7 mouse cellular contexts compared by ENCODE assay signal in genomic region chr16:88372034-88372433, GRCm38 (mm10).
DNase-seq lines count a peak whose midpoint lies in the region; ATAC-seq and TF ChIP-seq lines count a peak whose summit lies in the region.

No protein-coding gene starts in this region.

- in situ Hi-C loops in CH12.LX (cut with MboI; ENCODE audit: low pct_ligation_motif_present, low pct_unique_long_range_greater_than_20kb, low sequenced_read_pairs) = no loop called here

- H3K79me2 ChIP-seq in CH12.LX (replicated peaks; ENCODE audit: control insufficient read depth, extremely low read depth, insufficient read depth, poor library complexity, severe bottlenecking) = no peaks in the 10 kb centered on the region

- no peak for TF ChIP-seq POLR2A in CH12.LX (IDR thresholded peaks at IDR 0.05; ENCODE audit: low read depth, low read length)

- H3K4me1 ChIP-seq in CH12.LX (ENCODE audit: control insufficient read depth in 1 of 2, insufficient read depth in 2 of 2) = no peaks in the 10 kb centered on the region

- H3K4me3 ChIP-seq in CH12.LX (replicated peaks in 1 of 3; ENCODE audit: low read depth in 2 of 3, low read length in 2 of 3, poor library complexity in 1 of 3) = no peak overlapping the region

- no peaks in the 10 kb centered on the region for H3K27me3 ChIP-seq in CH12.LX (replicated peaks)

- peak; percentile 63 for TF ChIP-seq RAD21 in CH12.LX (IDR thresholded peaks at IDR 0.05; ENCODE audit: low read depth, low read length)

- no peak overlapping the region for H3K9ac ChIP-seq in CH12.LX (ENCODE audit: insufficient read depth, low read depth)

- no peak for TF ChIP-seq EP300 in CH12.LX (IDR thresholded peaks at IDR 0.05; ENCODE audit: low read length)

- dilution Hi-C loops in CH12.LX (cut with MboI; ENCODE audit: extremely low pct_ligation_motif_present, extremely low pct_unique_long_range_greater_than_20kb, low sequenced_read_pairs) = no loop called here

- peaks cover 11% of the 10 kb centered on the region for H3K9me3 ChIP-seq in CH12.LX (replicated peaks; ENCODE audit: low read length)

- ATAC-seq in hematopoietic stem cell, adult 5-6 weeks (replicated peaks in 1 of 2; ENCODE audit: insufficient read depth in 1 of 2, low FRiP score in 2 of 2, low TSS enrichment in 1 of 2, low read depth in 1 of 2, poor library complexity in 2 of 2, severe bottlenecking in 2 of 2) = peak; percentile 60 to 87; a peak in 3 of 4 replicates

- H3K4me2 ChIP-seq in CH12.LX (ENCODE audit: insufficient read depth, low read depth, poor library complexity, severe bottlenecking) = no peak overlapping the region

- H3K27ac ChIP-seq in CH12.LX (ENCODE audit: insufficient read depth, low read depth) = no peak overlapping the region

- H3K36me3 ChIP-seq in CH12.LX (replicated peaks in 1 of 2; ENCODE audit: control insufficient read depth in 1 of 2, insufficient read depth in 1 of 2, low read length in 1 of 2) = no peaks in the 10 kb centered on the region

- TF ChIP-seq CTCF in CH12.LX (conservative IDR thresholded peaks at IDR 0.05 in 1 of 2, IDR thresholded peaks at IDR 0.05 in 1 of 2; ENCODE audit: low read depth in 2 of 2, low read length in 2 of 2) = peak; percentile 93 to 99

- DNase-seq in CH12.LX (ENCODE audit: extremely low read depth) (peak; percentile 69), MEL-GATA-1-ER (ENCODE audit: extremely low read depth, low read depth) (peak; percentile 8)
- DNase-seq in cerebellum, adult 9-11 months = peak; percentile 43
- peak; percentile 11 to 72 for DNase-seq in layer of hippocampus, adult 18-20 months (ENCODE audit: low spot score in 2 of 2)
- DNase-seq in lung, postnatal 25 days (ENCODE audit: low spot score) = peak; percentile 21
- peak; percentile 43 for DNase-seq in thymus, postnatal 0 days (ENCODE audit: low spot score)

TF ChIP-seq in CH12.LX, 34 proteins besides CTCF, POLR2A, EP300 and RAD21:
- TF ChIP-seq SMC3 (IDR thresholded peaks at IDR 0.05; ENCODE audit: low read depth, low read length) (peak; percentile 49), POLR2AphosphoS2 (IDR thresholded peaks at IDR 0.05; ENCODE audit: low read depth, low read length) (no peak)

Comparison
In these comparisons a context has a peak if more than half of its experiments do, and no peak if none do; other contexts are left out.
1. DNase-seq: peak in every context shown above with its lines; median percentile 69 in CH12.LX; 43 in cerebellum, adult 9-11 months; 43 in thymus, postnatal 0 days; 42 in layer of hippocampus, adult 18-20 months; 21 in lung, postnatal 25 days; 8 in MEL-GATA-1-ER.